Mouse (Mus musculus): Measurements from ENCODE around the gene Ucn. TPM values are rescaled to one million over a fixed set of nuclear protein-coding genes. Genes with fewer than 3 reads are reported as not detected.

Ucn gene
- polyA plus RNA-seq, 1 experiment from 2014 or later, result not detected

DNA sequence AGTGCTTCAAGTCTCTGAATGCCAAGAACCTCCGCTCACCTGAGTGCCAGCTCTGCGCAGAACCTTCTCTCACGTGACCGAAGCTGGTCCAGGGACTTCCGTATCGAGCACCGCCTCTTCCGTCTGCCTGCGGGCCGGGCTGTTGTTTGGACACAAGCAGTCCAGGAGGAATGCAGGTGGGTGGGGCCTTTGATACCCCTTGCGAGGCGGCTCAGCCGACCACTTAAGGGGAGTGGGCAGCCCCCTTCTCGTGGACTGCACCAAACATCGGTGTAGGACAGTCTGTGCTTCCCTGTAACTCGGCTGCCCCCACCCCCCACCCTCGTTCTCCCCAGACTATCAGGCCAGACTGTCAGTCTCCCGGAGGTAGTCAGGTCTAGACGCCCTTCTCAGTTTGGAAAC is 15.5 kb upstream of the Ucn start, which contains the start of gene Mpv17:
Mpv17 (minus strand) TSS at position 100 of the 402 bp plus-strand sequence.
- ATAC-seq (ENCODE audit: insufficient number of reproducible peaks, insufficient read depth, low FRiP score, low read depth), result peak; percentile 97
- Histone ChIP-seq H3K9ac (replicated peaks; ENCODE audit: low read depth, low read length) (peak within 1 kb of the TSS; percentile 28), H3K4me2 (replicated peaks; ENCODE audit: low read depth, low read length) (peak within 1 kb of the TSS; percentile 71), H3K4me1 (ENCODE audit: control insufficient read depth, insufficient read depth, low read length) (peaks cover 6% of the 10 kb centered on the region), H3K27ac (ENCODE audit: low read length) (peak within 1 kb of the TSS; percentile 12; the same call in 1 of the 2 replicates), H3K4me3 (ENCODE audit: low read depth, low read length) (peak within 1 kb of the TSS; percentile 49), H3K9me3 (ENCODE audit: control insufficient read depth, low read depth, low read length) (no peaks in the 10 kb centered on the region), H3K36me3 (ENCODE audit: control insufficient read depth, insufficient read depth, low read length) (peaks cover 25% of the 10 kb centered on the region), H3K27me3 (ENCODE audit: control insufficient read depth, insufficient read depth, low read length) (no peaks in the 10 kb centered on the region)
- under 1% methylated on average over 19 of the region's 19 CpGs for whole genome bisulfite sequencing

DNA sequence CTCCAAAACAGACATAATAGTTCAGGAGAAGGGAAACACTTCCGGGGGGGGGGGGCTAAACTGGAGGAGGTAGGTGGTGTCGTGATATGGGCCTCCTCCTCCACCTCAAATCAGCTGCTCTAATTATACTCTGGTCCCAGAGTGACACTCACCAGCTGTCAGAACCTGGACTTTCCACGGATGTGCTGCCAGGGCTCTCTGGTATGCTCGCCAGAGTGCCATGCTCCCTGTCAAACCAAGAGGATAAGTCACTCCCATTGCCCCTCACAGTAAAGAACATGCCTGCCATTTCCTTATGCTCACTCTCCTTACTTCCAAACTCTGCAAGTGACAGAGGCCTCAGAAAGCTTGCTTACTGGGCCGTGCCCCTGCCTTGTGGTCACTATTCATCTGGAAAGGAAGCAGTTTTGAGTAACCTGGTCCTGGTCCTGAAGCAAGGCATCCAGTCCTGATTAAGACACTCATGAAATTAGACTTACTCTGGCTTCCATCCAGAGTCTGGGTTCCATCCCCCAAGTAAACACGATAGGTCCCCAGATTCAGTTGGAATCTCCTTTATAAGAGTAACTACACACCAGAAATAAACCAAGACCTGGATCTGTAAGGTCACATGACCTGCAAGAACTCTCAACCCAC is 15.0 kb upstream of the Ucn start:
- H3K4me2 ChIP-seq (replicated peaks; ENCODE audit: low read depth, low read length), result peak overlapping the region; percentile 71
- ATAC-seq (ENCODE audit: insufficient number of reproducible peaks, insufficient read depth, low FRiP score, low read depth), result 0 out of 2 replicates have a peak, but pooled peaks have one; percentile 3
- WGBS, result 32% methylated on average over 6 of the region's 6 CpGs
- no peak overlapping the region; the same call in 1 of the 2 replicates for H3K27ac ChIP-seq (ENCODE audit: low read length)
- H3K9ac ChIP-seq (replicated peaks; ENCODE audit: low read depth, low read length), result peak overlapping the region; percentile 28
- H3K4me1 ChIP-seq (ENCODE audit: control insufficient read depth, insufficient read depth, low read length), result peaks cover 6% of the 10 kb centered on the region
- H3K36me3 ChIP-seq (ENCODE audit: control insufficient read depth, insufficient read depth, low read length), result peaks cover 20% of the 10 kb centered on the region
- H3K4me3 ChIP-seq (ENCODE audit: low read depth, low read length), result peak overlapping the region; percentile 49
- no peaks in the 10 kb centered on the region for H3K9me3 ChIP-seq (ENCODE audit: control insufficient read depth, low read depth, low read length)
- no peaks in the 10 kb centered on the region for H3K27me3 ChIP-seq (ENCODE audit: control insufficient read depth, insufficient read depth, low read length)

DNA sequence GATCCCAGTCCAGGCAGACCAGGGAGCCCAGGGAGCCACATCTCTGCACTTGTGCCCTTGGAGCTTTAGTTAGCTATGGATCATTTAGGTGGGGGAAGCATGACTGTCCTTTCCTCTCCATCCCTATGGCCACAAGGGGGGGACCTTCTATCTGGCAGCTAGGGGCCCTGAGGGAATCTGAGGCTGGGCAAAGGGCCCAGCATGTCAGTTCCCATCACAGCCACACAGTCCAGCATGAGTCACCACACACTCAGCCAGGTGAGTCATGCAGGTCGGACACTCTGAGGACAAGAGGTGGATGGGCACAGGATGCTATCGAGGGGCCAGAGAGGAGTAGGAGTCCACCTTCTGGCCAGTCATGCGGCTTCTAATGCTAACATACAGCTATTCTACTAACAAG is 13.1 kb upstream of the Ucn start:
- no peaks in the 10 kb centered on the region for H3K9me3 ChIP-seq (ENCODE audit: control insufficient read depth, low read depth, low read length)
- peaks cover 6% of the 10 kb centered on the region for H3K4me1 ChIP-seq (ENCODE audit: control insufficient read depth, insufficient read depth, low read length)
- H3K36me3 ChIP-seq (ENCODE audit: control insufficient read depth, insufficient read depth, low read length), result peaks cover under 1% of the 10 kb centered on the region
- no peak for ATAC-seq (ENCODE audit: insufficient number of reproducible peaks, insufficient read depth, low FRiP score, low read depth)
- H3K4me2 ChIP-seq (replicated peaks; ENCODE audit: low read depth, low read length), result no peak overlapping the region
- no peaks in the 10 kb centered on the region for H3K27me3 ChIP-seq (ENCODE audit: control insufficient read depth, insufficient read depth, low read length)
- WGBS, result 85% methylated on average over 3 of the region's 3 CpGs
- H3K4me3 ChIP-seq (ENCODE audit: low read depth, low read length), result no peak overlapping the region
- no peak overlapping the region for H3K27ac ChIP-seq (ENCODE audit: low read length)
- no peak overlapping the region for H3K9ac ChIP-seq (replicated peaks; ENCODE audit: low read depth, low read length)

DNA sequence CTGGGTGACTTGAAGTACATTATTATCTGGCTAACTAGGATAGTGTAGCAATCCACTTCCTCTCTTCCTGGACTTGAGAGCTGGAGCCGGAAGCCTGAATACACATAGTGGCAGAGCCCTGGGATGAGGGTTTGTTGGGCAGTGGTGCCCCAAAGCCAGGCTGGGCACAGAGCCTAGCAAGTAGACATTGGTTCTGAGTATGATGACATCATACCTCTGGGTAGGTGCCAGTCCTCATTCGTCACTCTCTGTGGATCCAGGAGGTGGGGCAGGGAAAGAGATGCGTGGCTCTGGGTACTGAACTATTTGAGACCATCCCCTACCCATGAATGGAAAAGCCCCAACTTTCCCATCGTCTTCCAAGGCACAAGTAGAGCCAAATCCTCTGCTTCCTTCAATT is 11.2 kb upstream of the Ucn start:
- Histone ChIP-seq H3K27me3 (ENCODE audit: control insufficient read depth, insufficient read depth, low read length) (no peaks in the 10 kb centered on the region), H3K9me3 (ENCODE audit: control insufficient read depth, low read depth, low read length) (no peaks in the 10 kb centered on the region), H3K4me1 (ENCODE audit: control insufficient read depth, insufficient read depth, low read length) (peaks cover 6% of the 10 kb centered on the region), H3K36me3 (ENCODE audit: control insufficient read depth, insufficient read depth, low read length) (no peaks in the 10 kb centered on the region; the same call in none of the 2 replicates), H3K4me2 (replicated peaks; ENCODE audit: low read depth, low read length) (no peak overlapping the region), H3K27ac (ENCODE audit: low read length) (no peak overlapping the region), H3K4me3 (ENCODE audit: low read depth, low read length) (no peak overlapping the region), H3K9ac (replicated peaks; ENCODE audit: low read depth, low read length) (no peak overlapping the region)
- 93% methylated on average over 4 of the region's 4 CpGs for WGBS
- ATAC-seq (ENCODE audit: insufficient number of reproducible peaks, insufficient read depth, low FRiP score, low read depth), result no peak

DNA sequence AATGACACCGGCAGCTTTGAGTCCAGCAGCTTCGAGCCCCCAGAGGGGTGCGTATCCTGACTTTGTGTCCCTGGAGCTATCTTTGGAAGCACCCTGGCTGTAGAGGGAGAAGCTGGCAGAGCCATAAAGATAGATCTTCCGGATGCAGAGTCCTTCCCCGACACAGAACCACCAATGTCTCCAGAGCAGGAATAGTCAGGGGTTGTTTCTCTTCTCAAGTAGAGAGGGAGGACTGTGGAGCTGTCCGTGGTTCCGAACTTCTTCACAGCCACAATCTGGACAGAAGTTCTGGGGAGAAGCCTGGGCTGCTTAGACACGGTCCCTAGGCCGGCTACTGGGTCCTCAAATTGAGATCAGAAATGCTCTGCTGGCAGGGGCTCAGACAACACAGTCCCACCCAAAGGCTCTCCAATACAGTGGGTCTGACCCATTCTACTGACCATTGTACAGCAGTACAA is 368 bp upstream of the Ucn start:
- no peak for ATAC-seq (ENCODE audit: insufficient number of reproducible peaks, insufficient read depth, low FRiP score, low read depth)
- Histone ChIP-seq H3K27me3 (ENCODE audit: control insufficient read depth, insufficient read depth, low read length) (peaks cover 48% of the 10 kb centered on the region), H3K9me3 (ENCODE audit: control insufficient read depth, low read depth, low read length) (no peaks in the 10 kb centered on the region)

DNA sequence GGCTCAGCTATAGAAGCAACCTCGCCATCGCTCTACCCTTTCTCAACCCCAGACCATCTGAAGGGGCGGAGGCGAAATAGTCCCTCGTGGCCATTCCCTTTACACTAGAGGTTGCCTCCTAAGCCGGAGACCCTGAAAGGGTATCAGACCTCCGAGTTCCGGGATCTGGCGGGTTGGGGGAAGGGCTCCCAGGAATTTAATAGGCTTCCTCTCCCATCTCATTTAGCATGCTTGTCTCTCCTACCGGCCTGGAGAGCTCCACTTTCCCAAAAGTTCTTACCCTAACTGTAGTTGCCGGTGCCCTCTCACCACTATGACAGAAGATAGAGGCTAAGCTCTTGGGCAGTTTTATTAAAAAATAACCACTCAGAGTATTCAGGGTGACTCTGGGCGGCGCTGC is 971 bp downstream of the Ucn start:
- peaks cover 48% of the 10 kb centered on the region for H3K27me3 ChIP-seq (ENCODE audit: control insufficient read depth, insufficient read depth, low read length)
- WGBS, result 2% methylated on average over 13 of the region's 13 CpGs
- H3K27ac ChIP-seq (ENCODE audit: low read length), result no peak overlapping the region
- H3K4me3 ChIP-seq (ENCODE audit: low read depth, low read length), result peak overlapping the region; percentile 9; the same call in 1 of the 2 replicates
- H3K4me2 ChIP-seq (replicated peaks; ENCODE audit: low read depth, low read length), result no peak overlapping the region; the same call in 1 of the 2 replicates
- H3K4me1 ChIP-seq (ENCODE audit: control insufficient read depth, insufficient read depth, low read length), result 0 out of 2 replicates have a peak, but pooled peaks cover 9% of the 10 kb centered on the region
- ATAC-seq (ENCODE audit: insufficient number of reproducible peaks, insufficient read depth, low FRiP score, low read depth), result no peak
- H3K9ac ChIP-seq (replicated peaks; ENCODE audit: low read depth, low read length), result no peak overlapping the region
- H3K36me3 ChIP-seq (ENCODE audit: control insufficient read depth, insufficient read depth, low read length), result no peaks in the 10 kb centered on the region
- no peaks in the 10 kb centered on the region for H3K9me3 ChIP-seq (ENCODE audit: control insufficient read depth, low read depth, low read length)

More for the DNA sequence above, 368 bp upstream of the Ucn start:
- Histone ChIP-seq H3K27ac (ENCODE audit: low read length) (no peak overlapping the region), H3K9ac (replicated peaks; ENCODE audit: low read depth, low read length) (no peak overlapping the region), H3K36me3 (ENCODE audit: control insufficient read depth, insufficient read depth, low read length) (no peaks in the 10 kb centered on the region), H3K4me2 (replicated peaks; ENCODE audit: low read depth, low read length) (no peak overlapping the region; the same call in 1 of the 2 replicates), H3K4me1 (ENCODE audit: control insufficient read depth, insufficient read depth, low read length) (0 out of 2 replicates have a peak, but pooled peaks cover 9% of the 10 kb centered on the region), H3K4me3 (ENCODE audit: low read depth, low read length) (0 out of 2 replicates have a peak overlapping the region, but pooled peaks have one; percentile 8)
- WGBS, result 12% methylated on average over 9 of the region's 9 CpGs

DNA sequence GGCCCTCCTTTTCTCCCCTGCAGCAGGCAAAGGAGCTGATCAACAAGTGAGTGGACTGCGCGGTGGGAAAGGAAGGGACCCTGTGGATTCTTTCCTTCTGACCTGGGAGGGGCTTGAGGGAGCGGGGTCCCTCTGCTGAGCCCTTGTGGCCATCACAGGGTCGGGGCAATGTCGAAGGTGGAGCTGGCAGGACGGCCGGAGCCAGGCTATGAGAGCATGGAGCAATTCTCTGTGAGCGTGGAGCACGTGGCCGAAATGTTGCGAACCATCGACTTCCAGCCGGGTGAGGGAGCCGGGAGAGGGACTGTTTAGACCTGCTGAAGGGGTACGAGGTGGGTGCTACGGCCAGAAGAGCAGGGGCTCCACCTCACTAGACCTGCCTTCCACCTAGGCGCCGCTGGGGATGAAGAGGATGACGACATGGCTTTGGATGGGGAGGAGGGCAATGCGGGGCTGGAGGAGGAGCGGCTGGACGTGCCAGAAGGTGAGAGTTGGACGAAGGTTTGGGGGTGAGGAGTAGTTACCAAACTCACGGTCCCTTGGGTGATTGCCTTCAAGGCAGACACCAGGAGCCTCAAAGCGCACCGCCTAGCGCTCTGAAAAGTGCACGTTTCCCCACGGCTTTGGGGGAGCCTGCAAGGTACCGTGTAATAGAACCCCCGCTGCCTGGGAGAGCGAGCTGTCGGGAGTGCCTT is 1.8 kb downstream of the Ucn start:
- under 1% methylated on average over 33 of the region's 33 CpGs for WGBS
- no peak overlapping the region for H3K4me3 ChIP-seq (ENCODE audit: low read depth, low read length)

DNA sequence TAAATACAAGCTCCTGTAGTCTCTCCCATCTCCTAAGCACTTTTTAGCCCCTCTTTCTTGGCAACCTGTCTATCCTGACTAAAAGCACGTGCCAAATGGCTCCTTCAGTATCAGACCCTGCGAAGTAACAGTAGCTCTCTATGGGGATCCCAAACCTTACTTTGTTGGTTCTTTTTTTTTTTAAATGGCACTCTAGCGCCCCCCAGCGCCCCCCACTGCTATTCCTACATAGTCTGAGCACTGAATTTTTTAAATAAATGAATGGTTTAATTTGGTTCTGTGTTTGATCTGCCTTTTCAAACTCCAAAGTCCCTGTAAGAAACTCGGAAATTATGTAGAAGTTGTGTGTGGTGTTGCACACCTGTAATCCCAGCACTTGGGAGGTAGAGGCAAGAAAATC is 12.6 kb downstream of the Ucn start:
- Histone ChIP-seq H3K4me1 (ENCODE audit: control insufficient read depth, insufficient read depth, low read length) (no peaks in the 10 kb centered on the region), H3K27ac (ENCODE audit: low read length) (no peak overlapping the region), H3K4me3 (ENCODE audit: low read depth, low read length) (no peak overlapping the region), H3K36me3 (ENCODE audit: control insufficient read depth, insufficient read depth, low read length) (no peaks in the 10 kb centered on the region), H3K4me2 (replicated peaks; ENCODE audit: low read depth, low read length) (no peak overlapping the region), H3K9me3 (ENCODE audit: control insufficient read depth, low read depth, low read length) (no peaks in the 10 kb centered on the region), H3K27me3 (ENCODE audit: control insufficient read depth, insufficient read depth, low read length) (no peaks in the 10 kb centered on the region), H3K9ac (replicated peaks; ENCODE audit: low read depth, low read length) (no peak overlapping the region)
- ATAC-seq (ENCODE audit: insufficient number of reproducible peaks, insufficient read depth, low FRiP score, low read depth), result no peak
- 32% methylated on average over 5 of the region's 5 CpGs for WGBS

More for the DNA sequence above, 1.8 kb downstream of the Ucn start:
- H3K27me3 ChIP-seq (ENCODE audit: control insufficient read depth, insufficient read depth, low read length), result peaks cover 48% of the 10 kb centered on the region
- H3K9ac ChIP-seq (replicated peaks; ENCODE audit: low read depth, low read length), result no peak overlapping the region
- no peak overlapping the region for H3K27ac ChIP-seq (ENCODE audit: low read length)
- no peaks in the 10 kb centered on the region for H3K9me3 ChIP-seq (ENCODE audit: control insufficient read depth, low read depth, low read length)
- no peak overlapping the region for H3K4me2 ChIP-seq (replicated peaks; ENCODE audit: low read depth, low read length)
- H3K4me1 ChIP-seq (ENCODE audit: control insufficient read depth, insufficient read depth, low read length), result 0 out of 2 replicates have a peak, but pooled peaks cover 9% of the 10 kb centered on the region
- H3K36me3 ChIP-seq (ENCODE audit: control insufficient read depth, insufficient read depth, low read length), result no peaks in the 10 kb centered on the region
- ATAC-seq (ENCODE audit: insufficient number of reproducible peaks, insufficient read depth, low FRiP score, low read depth), result no peak

Measured in stomach, embryonic 14.5 days (tissue).